Mouse (Mus musculus) limb, embryonic 14.5 days (tissue): Measurements from ENCODE around the gene Tgm5. TPM values are rescaled to one million over a fixed set of nuclear protein-coding genes. Genes with fewer than 3 reads are reported as not detected.

ENCODE experiments used
- polyA plus RNA-seq, 2 experiments: library from polyadenylated mRNA; depleted of rRNA in 1 of 2; stranded (reverse) in 1 of 2; unstranded in 1 of 2; fragments of >200 nt; fragmentation: Nextera tagmentation in 1 of 2; extraction: Ambion mirVana in 1 of 2; gene quantifications; 2 replicates each; pipeline versions ENCODE4 v1.2.1 to v1.2.3; 2012 to 2014

Tgm5 gene
- polyA plus RNA-seq, 2 experiments: 0.10 TPM; not detected in 1

Other genes starting within 250 kb of the Tgm5 start
- 37.8 and 48.7 TPM in 2 replicates for gene Cdan1, start 235.7 kb downstream of the Tgm5 start, polyA plus RNA-seq (2012; rRNA removed)
- 11.3 and 11.5 TPM in 2 replicates for gene Cdan1, start 235.7 kb downstream of the Tgm5 start, polyA plus RNA-seq (2014; fragmentation: Nextera tagmentation; extraction: Ambion mirVana)
- gene Ttbk2, start 235.2 kb downstream of the Tgm5 start, polyA plus RNA-seq (2012; rRNA removed): 6.7 TPM in 2 replicates
- 5.4 and 5.5 TPM in 2 replicates for gene Ttbk2, start 235.2 kb downstream of the Tgm5 start, polyA plus RNA-seq (2014; fragmentation: Nextera tagmentation; extraction: Ambion mirVana)
- 16.8 and 29.9 TPM in 2 replicates for gene Ubr1, start 115.1 kb downstream of the Tgm5 start, polyA plus RNA-seq (2012; rRNA removed)
- 22.3 and 22.6 TPM in 2 replicates for gene Ubr1, start 115.1 kb downstream of the Tgm5 start, polyA plus RNA-seq (2014; fragmentation: Nextera tagmentation; extraction: Ambion mirVana)
- 2.9 and 3.0 TPM in 2 replicates for gene Tmem62, start 108.8 kb downstream of the Tgm5 start, polyA plus RNA-seq (2012; rRNA removed)
- 1.4 and 1.5 TPM in 2 replicates for gene Tmem62, start 108.8 kb downstream of the Tgm5 start, polyA plus RNA-seq (2014; fragmentation: Nextera tagmentation; extraction: Ambion mirVana)
- gene Ccndbp1, start 77.4 kb downstream of the Tgm5 start, polyA plus RNA-seq (2012; rRNA removed): 36.9 and 39.9 TPM in 2 replicates
- gene Ccndbp1, start 77.4 kb downstream of the Tgm5 start, polyA plus RNA-seq (2014; fragmentation: Nextera tagmentation; extraction: Ambion mirVana): 40.2 and 40.7 TPM in 2 replicates
- gene Epb42, start 48.8 kb downstream of the Tgm5 start, polyA plus RNA-seq (2012; rRNA removed): 0.38 and 0.77 TPM in 2 replicates
- 0.98 TPM in 1 of 2 replicates, not detected in the other for gene Epb42, start 48.8 kb downstream of the Tgm5 start, polyA plus RNA-seq (2014; fragmentation: Nextera tagmentation; extraction: Ambion mirVana)
- 0.05 and 0.06 TPM in 2 replicates for gene Tgm7, start 24.0 kb upstream of the Tgm5 start, polyA plus RNA-seq (2012; rRNA removed)
- gene Tgm7, start 24.0 kb upstream of the Tgm5 start, polyA plus RNA-seq (2014; fragmentation: Nextera tagmentation; extraction: Ambion mirVana): not detected in 2 replicates
- 15.0 and 16.8 TPM in 2 replicates for gene Adal, start 54.6 kb upstream of the Tgm5 start, polyA plus RNA-seq (2012; rRNA removed)
- 17.8 and 19.5 TPM in 2 replicates for gene Adal, start 54.6 kb upstream of the Tgm5 start, polyA plus RNA-seq (2014; fragmentation: Nextera tagmentation; extraction: Ambion mirVana)
- gene Lcmt2, start 54.8 kb upstream of the Tgm5 start, polyA plus RNA-seq (2012; rRNA removed): 9.4 and 10.3 TPM in 2 replicates
- 19.9 and 21.3 TPM in 2 replicates for gene Lcmt2, start 54.8 kb upstream of the Tgm5 start, polyA plus RNA-seq (2014; fragmentation: Nextera tagmentation; extraction: Ambion mirVana)
- gene Tubgcp4, start 84.8 kb upstream of the Tgm5 start, polyA plus RNA-seq (2012; rRNA removed): 53.6 and 66.3 TPM in 2 replicates
- 47.9 and 49.4 TPM in 2 replicates for gene Tubgcp4, start 84.8 kb upstream of the Tgm5 start, polyA plus RNA-seq (2014; fragmentation: Nextera tagmentation; extraction: Ambion mirVana)
- gene Zscan29, start 85.3 kb upstream of the Tgm5 start, polyA plus RNA-seq (2012; rRNA removed): 6.8 and 7.2 TPM in 2 replicates
- gene Zscan29, start 85.3 kb upstream of the Tgm5 start, polyA plus RNA-seq (2014; fragmentation: Nextera tagmentation; extraction: Ambion mirVana): 9.2 and 10.2 TPM in 2 replicates
- 67.7 and 75.6 TPM in 2 replicates for gene Trp53bp1, start 185.6 kb upstream of the Tgm5 start, polyA plus RNA-seq (2012; rRNA removed)
- 51.2 and 67.2 TPM in 2 replicates for gene Trp53bp1, start 185.6 kb upstream of the Tgm5 start, polyA plus RNA-seq (2014; fragmentation: Nextera tagmentation; extraction: Ambion mirVana)
- 7.1 and 7.6 TPM in 2 replicates for gene Map1a, start 203.8 kb upstream of the Tgm5 start, polyA plus RNA-seq (2012; rRNA removed)
- 7.8 and 9.3 TPM in 2 replicates for gene Map1a, start 203.8 kb upstream of the Tgm5 start, polyA plus RNA-seq (2014; fragmentation: Nextera tagmentation; extraction: Ambion mirVana)